Mouse (Mus musculus) brain, adult 2 months (tissue): ENCODE results near the gene Cep63.
A peak's percentile ranks its signal among the peaks of the same experiment; 100 is the strongest.

ENCODE experiments used
- DNase-seq: peaks from one replicate; pipeline ENCODE4 v3.0.0; 2011; ENCODE audit warnings: low read depth, low spot score

Cep63 gene

GRCm38 (mm10) chr9:102631589-102632147 is 5.3 kb upstream of the Cep63 start:
- DNase-seq: no peak

DNA sequence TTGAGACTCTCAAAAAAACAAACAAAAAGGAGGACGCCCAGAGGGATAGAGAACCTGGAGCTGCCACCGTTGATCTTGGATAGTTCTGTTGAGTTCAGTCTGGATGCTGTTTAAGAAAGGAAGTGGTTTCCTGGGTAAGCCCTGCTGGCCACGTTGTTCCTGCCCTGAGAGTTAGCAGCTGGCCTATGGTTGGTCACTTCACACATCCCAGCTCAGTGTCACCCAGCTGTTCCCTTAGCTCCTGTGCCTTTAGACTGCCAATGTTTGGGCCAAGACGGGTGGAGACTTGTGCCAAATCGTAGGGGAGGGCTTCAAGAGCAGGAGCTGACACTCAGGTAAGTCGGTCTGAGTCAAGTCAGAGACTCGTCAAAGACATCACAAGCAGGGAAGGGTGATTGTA is 2.7 kb upstream of the Cep63 start:
- no peak for DNase-seq

- DNase-seq: no peak
Observed at GRCm38 (mm10) chr9:102627442-102627841, 1.1 kb upstream of the Cep63 start.

DNA sequence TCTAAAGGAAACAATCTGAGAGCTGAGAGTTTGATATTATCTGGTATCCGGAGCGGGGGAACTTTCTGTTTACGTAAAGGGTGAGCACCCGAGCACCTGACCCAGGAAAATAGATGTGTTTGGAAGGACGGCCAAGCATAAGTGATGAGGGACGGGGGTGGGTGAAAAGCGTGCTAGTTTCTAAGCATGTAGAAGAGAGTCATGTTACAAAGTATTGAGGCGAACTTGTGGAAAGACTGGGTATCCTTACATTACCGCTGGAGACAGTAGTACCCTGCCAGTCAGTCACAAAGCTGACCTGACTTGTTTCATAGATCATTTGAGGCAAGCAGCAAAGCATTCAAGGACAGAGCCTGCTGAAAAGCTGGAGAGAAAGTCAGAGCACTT is 498 bp upstream of the Cep63 start:
- DNase-seq: peak; percentile 45

- DNase-seq: peak; percentile 65
Observed at GRCm38 (mm10) chr9:102625401-102625982, 842 bp downstream of the Cep63 start.

- DNase-seq: no peak
Observed at GRCm38 (mm10) chr9:102623581-102623980, 2.8 kb downstream of the Cep63 start.

GRCm38 (mm10) chr9:102622876-102623275 is 3.5 kb downstream of the Cep63 start:
- no peak for DNase-seq

- peak; percentile 80 for DNase-seq
Observed at GRCm38 (mm10) chr9:102622192-102622857, 4.0 kb downstream of the Cep63 start.

DNA sequence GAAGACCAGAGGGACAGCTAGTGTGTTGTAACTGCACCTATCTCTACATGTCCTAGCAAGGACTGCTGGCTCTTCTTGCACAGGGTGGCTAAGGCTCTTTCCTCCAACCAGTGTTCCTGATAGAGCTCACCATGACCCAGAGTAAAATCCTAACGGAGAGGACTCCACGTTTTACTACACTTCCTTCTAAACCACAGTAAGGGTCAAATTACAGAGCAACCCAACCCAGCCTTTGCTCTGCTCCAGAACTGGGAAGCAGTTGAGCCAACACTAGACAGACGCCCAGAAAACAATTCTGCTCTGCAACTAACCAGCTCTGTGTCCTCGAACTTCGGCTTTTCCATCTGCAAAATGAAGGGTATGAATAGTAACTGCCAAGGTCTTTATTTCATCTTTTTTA is 4.9 kb downstream of the Cep63 start:
- DNase-seq: no peak

- peak; percentile 24 for DNase-seq
Observed at GRCm38 (mm10) chr9:102616267-102616666, 10.1 kb downstream of the Cep63 start.

GRCm38 (mm10) chr9:102615071-102615470 is 11.3 kb downstream of the Cep63 start:
- DNase-seq: no peak

DNA sequence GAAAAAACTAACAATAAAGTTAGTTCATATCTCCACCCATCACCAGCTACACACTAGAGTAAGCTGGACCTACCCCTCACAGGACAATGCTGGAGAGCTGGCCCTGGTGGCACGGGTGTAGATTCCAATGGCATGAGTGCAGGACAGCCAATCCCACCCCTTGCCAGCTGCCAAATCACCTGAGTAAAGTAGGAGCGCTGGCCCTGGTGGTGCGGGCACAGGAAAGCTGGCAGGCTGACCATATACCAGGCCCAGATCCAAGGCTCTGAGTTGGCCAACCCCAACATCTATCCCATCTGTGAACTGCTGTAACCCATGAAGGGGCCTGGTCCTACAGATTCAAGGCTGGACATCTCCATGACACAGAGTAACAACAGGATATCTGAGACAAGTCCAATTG is 17.1 kb downstream of the Cep63 start:
- no peak for DNase-seq

- DNase-seq: peak; percentile 24
Observed at GRCm38 (mm10) chr9:102607471-102607870, 18.9 kb downstream of the Cep63 start.

GRCm38 (mm10) chr9:102605162-102605561 is 21.2 kb downstream of the Cep63 start:
- DNase-seq: no peak

DNA sequence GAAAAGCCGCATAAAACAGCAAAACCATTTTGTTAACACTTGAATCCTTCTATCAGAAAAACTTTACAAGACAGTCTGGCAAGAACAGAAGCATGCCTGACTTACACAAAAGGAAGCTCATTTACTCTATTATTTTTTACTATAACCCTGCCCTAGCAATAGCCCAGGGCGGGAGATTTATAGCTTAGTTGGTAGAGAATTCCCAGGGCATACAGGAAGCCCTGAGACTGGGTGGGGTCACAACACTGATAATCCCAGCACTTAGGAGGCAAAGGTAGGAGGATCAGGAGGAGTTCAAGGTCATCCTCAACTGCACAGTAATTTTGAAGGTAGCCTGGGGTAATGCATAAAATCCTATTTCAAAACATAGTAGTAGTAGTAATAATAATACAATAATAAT is 24.7 kb downstream of the Cep63 start:
- no peak for DNase-seq

DNA sequence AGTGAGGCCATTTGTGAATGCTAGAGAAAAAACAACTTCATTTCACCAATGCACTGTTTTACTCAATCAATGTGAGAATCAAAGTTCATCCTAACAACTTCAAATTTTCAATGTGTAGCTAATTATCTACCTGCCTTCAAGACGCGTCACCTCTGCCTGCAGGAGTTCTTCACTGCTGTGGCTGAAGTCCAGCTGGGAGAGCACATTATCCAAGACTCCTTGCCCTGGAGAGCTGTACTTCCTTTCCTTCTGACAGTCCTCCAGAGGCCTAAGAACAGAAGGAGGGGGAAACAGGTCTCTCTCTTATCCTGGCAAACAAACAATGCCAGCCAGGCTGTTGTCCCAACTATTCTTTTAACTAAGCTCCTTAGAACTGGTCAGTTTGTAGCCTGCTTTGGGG is 25.1 kb downstream of the Cep63 start:
- DNase-seq: no peak

- peak; percentile 70 for DNase-seq
Observed at GRCm38 (mm10) chr9:102595662-102596436, 30.5 kb downstream of the Cep63 start.

DNA sequence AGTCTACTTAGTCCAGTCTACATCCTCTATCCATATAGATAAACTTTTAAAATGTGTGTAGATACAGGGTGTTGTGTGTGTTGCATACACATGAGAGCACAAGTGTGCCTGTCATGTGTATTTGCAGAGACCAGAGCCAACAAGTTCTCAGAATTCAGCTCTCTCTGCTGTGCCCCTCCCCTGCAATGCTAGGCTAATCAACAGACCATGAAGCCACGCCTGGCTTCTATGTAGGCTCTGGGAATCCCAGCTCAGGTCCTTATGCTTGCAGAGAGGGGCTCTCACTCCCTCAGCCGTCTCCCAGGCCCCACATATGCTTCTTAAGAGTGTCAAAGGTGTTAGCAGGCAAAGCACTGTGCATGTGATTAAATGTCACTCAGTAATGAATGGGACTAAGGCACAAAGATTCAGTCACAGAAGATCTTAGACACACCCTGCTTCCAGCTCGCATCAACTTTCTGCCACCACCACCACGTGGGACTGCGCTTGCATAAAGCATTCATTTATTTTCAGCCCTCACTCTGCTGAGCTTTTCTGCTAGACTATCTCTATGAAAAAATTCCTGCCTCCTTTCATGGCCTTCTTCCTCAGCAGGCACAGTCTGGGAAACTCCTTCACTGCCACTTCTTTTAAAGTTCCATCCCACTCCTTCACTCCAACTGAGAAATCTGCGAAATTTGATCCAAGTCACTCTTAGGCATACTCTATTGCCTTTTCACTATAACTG is 31.5 kb downstream of the Cep63 start:
- peak; percentile 70 for DNase-seq

GRCm38 (mm10) chr9:102587347-102587746 is 39.0 kb downstream of the Cep63 start:
- DNase-seq: no peak

DNA sequence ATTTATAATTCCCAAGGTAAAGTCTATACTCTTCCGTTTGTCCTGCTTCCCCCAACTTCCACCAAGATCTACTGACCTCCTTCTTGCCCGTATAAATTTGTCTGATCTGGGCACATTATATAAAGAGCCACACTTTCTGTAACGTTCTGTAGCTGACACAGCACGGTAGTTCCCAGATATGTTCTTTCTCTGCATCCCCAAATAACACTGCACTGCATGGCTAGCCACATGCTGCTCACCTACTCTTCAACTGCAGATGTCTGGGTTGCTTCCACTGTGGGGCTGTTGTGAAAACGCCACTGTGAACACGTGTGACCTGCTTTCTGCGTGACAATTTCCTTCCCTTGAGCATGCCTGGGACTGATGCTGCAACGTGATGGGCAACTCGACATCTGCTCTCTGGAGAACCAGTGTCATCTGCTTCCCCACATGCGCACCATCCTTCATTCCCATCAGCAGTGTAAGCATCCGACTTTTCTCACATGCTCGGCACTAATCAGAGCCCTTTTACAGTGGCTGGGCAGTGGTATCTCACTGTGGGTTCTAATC is 44.3 kb downstream of the Cep63 start:
- DNase-seq: peak; percentile 65

DNA sequence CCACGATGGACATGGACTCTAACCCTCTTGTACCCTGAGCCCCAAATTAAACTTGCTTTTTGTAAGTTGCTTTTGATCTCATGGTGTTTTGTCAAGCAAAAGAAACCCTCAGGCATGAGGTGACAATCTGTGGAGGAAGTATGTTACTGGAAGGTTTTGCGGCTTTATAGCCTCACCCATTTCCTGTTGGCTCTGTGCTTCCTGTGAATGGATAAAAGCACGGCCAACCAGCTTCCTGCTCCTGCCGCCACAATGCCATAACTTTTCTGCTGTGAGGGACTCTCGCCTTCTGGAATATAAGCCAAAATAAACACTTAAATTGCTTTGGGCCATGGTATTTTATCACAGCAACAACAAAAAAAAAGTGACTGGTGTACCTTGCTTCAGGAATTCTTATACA is 48.9 kb downstream of the Cep63 start:
- DNase-seq: no peak

DNA sequence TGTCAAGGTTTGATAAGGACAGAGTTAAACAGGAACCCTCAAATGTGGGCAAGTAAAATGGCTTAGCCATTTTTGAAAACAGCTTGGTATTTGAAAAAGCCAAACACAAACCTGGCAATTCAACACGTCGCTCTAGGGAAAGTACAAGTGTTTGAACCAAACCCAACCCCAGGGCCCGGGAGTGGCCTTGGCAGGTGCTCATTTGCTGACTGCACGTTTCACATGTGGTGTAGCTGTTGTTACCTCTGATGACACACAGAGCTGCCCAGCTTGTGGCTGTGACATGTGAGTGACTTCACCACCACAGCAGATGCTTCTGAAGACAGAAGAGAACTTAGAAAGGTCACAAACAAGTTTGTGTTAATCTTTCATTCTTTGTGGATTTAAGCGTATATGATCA is 53.4 kb downstream of the Cep63 start:
- DNase-seq: no peak
